Mouse (Mus musculus) cerebellum, adult 8-10 months (tissue): ENCODE data around the gene Amigo2.

Source experiments
- DNase-seq: peaks from one replicate; pipeline ENCODE4 v3.0.0; 2022

Amigo2 gene

GRCm38 (mm10) chr15:97246911-97247790 lies at the start of gene Amigo2, which contains the start of gene Pced1b:
Gene Amigo2, minus strand, starts transcription at chr15:97247287.
Gene Pced1b, plus strand, starts transcription at chr15:97247107.
- no peak for DNase-seq

DNA sequence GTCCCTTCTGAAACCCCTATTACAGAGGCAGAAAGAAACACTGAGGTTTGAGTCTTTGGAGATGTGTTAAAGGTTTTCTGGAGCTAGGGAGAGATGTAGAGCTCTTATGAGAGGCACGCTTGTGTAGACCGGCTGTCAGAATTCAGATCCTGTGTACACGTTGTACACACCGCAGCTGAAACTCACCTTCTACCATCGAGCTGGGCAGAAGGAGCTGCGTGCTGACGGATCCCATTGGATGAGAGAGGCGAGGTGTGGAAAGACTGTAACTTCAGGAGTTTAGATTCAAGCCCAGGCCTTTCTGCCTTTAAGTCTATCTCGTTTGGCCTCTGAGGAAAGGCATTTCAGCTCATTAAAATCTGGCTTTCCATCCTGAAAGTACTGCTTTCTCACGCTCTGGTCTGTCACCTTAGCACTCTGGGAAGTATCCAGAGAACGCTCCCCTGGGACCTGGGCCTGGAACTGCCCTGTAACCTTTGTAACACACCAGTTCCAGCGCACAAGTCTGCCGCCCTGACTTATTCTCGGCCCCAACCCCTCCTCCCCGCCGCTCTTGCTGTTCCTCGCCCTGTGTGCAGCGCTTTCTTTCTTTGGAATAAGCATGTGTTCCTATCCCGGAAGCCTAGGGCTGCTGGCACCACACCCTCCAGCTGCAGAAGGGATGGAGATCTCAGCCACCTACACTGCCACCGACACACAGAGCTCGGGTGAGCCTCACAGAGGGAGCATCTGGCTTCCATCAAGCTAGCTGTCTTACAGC lies 44.4 kb upstream of the Amigo2 start:
- DNase-seq = no peak

DNA sequence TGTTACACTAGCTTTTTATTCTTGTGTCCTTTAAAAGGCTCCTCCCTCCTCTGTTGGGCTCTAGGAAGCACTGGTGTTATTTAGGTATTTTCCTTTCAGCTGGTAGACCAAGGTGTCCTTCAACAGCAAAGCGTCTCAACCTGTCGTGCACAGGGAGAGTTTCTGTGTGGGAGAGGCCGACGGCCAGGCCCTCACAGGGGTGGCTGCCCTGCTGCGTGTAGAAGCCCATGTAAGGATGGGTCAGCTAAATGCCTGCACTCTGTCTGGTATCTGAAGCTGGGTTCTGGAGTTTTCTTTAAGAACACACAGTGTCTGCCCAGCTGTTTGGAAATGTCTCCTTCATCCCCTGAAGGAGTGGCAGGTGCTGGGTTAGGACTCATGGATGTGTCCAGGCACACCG lies 43.3 kb upstream of the Amigo2 start:
- DNase-seq = no peak

DNA sequence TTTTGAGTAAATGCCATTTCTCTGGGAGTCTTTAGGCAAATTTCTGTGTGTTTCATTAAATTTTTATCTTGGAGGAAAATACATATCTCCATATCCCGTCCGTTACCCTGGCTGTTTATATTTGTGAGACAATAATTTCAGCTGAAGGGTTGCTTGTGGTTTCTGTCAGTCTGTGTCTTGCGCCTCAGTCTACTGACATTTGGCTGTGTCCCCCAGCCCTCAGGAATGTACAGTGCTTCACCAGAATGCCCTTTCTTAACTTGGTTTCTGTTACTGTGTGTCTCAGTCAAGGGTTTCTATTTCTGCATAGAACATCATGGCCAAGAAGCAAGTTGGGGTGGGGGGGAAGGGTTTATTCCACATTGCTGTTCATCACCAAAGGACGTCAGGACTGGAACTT lies 42.1 kb upstream of the Amigo2 start:
- DNase-seq = no peak

DNA sequence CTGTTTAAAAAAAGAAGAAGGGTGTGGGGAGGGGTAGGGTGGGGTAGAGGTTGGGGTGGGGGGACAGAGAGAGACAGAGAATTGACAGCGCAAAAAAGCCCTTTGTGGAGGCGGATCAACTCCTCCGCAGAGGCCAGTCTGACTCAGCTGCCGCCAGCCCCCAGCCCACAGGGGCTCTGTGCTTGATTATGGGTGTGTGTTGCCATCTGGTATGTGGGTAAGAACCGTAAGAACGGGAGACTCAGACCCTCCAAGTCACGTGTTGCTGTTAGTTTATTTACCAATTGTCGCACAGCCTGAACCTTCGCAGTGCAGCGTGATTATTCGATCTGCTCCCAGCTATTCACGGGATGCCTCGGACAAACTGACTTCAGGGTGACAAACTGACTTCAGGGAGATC lies 41.6 kb upstream of the Amigo2 start:
- DNase-seq = no peak

- no peak for DNase-seq
These were observed 40.5 kb upstream of the Amigo2 start for GRCm38 (mm10) chr15:97287436-97288143.

- no peak for DNase-seq
These were observed 39.6 kb upstream of the Amigo2 start for GRCm38 (mm10) chr15:97286731-97287130.

DNA sequence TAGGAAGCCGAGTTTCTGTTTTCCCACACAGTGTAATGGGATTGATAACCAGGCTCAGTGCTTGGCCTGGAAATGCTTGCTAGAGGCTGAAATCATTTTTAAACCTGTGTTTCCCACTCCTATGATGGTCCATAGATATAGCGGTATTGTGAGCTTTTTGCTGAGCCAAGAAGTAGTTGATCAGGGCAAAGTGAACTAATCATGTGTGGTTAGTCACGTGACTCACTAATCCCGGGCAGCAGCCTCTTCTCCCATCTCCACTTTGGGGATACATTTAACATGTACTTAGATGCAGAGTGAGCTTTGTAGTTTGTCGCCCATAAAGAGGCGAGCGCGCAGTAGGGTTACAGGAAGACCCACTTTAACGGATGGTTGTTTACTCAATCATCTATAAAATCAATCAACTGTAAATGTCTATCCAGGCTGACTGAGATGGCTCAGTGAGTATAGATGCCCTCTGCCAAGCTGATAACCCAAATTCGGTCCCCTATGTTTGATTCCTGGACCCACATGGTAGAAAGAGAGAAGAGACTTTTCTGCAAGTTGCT lies 38.7 kb upstream of the Amigo2 start:
- DNase-seq = no peak

- no peak for DNase-seq
These were observed 37.1 kb upstream of the Amigo2 start for GRCm38 (mm10) chr15:97284201-97284600.

DNA sequence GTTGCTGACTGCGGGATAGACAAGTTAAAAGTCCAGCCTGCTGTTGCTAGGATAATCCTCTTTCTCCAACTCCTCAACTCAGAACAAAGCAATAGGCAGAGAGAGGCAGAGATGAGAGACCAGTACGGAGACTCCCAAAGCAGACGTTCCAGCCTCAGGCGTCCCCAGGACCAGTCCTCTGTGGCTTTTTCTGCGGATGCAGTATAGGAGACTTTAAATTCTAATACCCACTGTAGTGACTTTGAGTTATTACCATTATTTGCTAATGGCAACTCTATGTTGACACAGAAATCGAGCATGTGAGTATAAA lies 35.4 kb upstream of the Amigo2 start:
- no peak for DNase-seq

GRCm38 (mm10) chr15:97281712-97282571 lies 34.9 kb upstream of the Amigo2 start:
- no peak for DNase-seq

DNA sequence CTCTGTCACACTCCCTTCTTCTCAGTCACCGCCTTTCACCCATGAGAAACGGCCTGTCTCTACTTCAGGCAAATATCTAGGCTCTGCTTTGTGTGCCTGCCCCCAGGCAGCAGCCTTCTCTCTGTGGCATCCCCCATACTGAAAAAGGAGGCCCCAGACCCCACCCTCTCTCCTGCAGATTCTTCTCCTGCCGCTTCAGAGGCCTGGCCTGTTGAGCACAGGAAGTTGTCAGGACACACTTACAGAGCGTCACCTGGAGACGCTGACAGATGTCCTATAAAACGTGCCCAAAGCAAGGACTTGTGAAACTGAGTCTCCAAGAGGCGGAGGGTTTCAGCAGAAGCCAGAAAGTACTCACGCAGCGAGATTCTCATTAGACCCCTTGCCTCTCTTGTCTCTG lies 33.7 kb upstream of the Amigo2 start:
- DNase-seq = no peak

GRCm38 (mm10) chr15:97280131-97280530 lies 33.0 kb upstream of the Amigo2 start:
- no peak for DNase-seq

DNA sequence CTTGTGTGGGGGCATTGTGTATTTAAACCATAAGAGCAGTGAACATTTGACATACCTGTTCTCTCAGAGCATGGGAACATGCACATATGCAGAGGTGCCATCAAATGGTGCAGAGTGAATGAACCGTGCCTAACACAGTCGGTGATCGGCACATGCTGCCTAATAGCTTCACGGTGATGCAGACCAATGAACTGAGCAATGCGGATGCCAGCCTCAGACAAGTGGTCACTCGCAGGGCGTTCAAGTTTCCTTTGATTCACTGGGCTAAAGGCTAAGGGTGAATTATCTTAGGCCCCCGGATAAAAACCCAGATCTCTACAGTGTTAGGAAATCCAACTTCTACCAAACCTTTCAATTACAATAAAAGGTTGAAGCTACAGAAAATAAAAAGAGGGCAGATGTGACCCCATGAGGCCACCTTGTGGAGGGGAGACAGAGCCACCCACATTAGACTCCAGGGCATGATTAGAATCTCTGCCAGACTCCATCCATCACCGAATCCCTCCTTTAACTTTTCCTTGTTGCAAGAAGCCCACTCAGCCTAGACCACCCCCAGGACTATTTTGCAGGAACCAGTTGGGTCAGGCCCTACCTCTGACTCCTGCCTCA lies 31.4 kb upstream of the Amigo2 start:
- no peak for DNase-seq

DNA sequence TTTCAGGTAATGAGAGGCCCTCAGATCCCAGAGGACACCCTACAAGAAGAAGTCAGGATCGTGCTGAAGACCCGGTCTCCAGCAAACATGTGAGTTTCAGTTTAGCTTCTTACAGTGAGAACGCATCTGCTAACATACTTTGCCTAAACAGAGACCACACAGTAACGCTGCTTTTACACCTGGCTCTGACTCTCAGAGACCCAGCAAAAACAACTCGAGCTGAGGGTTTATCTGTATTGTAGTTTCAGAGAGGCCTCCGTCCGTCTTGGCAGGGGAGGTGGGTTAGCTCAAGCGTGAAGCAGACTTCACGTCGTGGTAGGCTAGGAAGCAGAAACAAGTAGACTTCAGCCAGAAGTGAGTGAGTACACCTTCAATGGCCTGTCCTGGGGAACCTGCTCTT lies 30.2 kb upstream of the Amigo2 start:
- DNase-seq = no peak

GRCm38 (mm10) chr15:97276660-97277153 lies 29.6 kb upstream of the Amigo2 start:
- DNase-seq = no peak

GRCm38 (mm10) chr15:97275626-97276395 lies 28.7 kb upstream of the Amigo2 start:
- no peak for DNase-seq

DNA sequence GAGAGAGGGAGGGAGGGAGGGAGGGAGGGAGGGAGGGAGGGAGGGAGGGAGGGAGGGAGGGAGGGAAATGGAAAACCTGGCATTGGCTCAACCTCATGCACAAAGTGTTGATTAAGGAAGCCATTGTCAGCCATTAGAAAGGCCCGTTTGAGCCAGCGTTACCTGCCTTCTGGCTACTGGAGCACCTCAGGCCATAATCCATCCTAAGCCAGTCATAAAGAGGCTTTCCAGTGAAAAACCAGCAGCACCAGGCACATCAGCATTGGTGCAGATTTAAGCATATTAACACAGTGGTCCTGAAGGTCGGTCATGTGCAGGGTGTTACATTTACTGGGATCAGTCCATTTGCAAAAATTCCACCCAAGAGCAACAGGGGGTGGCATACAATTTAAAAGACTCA lies 25.7 kb upstream of the Amigo2 start:
- DNase-seq = no peak

DNA sequence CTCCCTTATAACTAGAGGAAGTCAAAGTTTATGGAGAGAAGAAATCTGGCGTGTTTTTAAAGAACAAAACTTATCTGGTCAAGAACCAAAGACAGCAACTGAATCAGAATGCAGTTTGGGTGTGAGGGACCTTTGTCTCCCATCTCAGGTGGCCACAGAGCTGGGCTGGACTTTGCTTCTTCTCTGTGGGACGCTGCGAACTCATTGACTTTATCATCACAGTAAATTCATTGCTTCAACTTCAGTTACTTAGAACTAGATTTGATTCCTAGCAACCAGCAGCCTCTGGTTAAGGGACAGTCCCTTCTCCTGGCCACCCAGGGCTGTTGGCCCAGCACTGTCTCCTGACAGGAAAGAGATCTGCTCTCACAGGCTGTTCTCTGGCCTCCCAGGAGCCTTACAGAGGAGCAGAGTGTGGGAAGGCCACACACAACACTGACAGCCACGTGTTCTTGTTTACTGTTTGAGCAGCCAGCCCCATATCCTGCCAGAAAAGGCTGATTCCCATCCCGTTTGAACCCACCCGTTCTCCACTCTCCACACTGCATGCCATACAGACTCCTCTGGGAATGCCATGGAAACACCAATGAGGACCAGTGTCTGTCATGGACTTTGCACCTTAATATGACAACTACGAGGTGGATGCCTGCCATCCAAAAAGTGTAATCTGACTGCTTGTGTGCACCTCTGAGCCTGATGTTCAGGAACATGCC lies 25.1 kb upstream of the Amigo2 start:
- DNase-seq = no peak

- no peak for DNase-seq
These were observed 20.1 kb upstream of the Amigo2 start for GRCm38 (mm10) chr15:97267094-97267695.
